Mouse (Mus musculus) yolk sac, embryonic 10.5 days (tissue): Measurements from ENCODE around the gene Epb41l3.

Source experiments
- DNase-seq: peaks from one replicate; pipeline ENCODE4 v3.0.0-alpha.2; 2017; ENCODE audit warnings: low spot score

Gene Epb41l3

DNA sequence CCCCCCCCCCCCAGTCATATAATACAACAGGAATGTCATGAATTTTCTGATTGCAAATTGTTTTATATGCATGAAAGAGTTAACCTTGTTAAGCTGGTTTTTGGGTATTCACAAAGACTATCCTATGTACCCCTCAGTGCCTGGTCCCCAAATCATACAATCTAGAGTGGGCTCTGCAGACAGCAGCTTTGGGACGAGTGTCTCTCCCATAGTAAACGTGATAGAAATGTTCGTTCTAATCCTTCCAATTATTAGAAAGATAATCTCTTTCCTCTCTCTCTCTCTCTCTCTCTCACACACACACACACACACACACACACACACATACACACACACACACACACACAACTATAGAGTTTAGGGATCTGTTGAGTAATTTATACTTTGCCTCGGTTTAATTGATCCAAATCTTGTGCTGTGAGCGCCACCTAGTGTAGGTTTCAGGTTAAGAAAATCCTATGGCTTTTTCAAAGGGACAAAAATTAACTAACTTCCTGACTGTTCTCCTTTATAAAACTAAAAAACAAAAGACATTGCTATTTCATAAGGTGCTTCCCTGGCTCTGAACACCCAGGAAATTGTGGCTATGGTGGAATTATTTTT, 30.4 kb downstream of the Epb41l3 start:
- DNase-seq, result peak; percentile 55

GRCm38 (mm10) chr17:69109216-69109615, 33.7 kb downstream of the Epb41l3 start:
- no peak for DNase-seq

DNA sequence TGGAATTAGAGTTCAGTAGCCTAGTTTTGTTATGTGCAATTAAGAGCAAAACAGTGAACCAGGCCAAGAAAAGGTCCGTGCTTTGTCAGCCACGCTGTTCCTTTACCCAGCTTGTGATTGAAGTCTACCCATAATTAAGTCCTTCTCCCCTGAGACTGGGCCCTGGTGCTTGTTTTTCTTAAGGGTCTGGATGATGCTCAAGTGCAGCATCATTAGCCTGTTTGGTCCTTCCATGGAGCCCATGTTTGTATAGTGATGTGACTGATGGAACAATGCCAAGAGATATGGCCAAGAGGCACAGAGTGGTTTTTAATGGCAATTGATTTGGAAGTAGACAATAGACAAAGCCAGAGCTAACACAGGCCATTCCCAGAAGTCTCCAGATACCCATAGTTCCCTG, 36.7 kb downstream of the Epb41l3 start:
- DNase-seq, result no peak

GRCm38 (mm10) chr17:69119183-69119582, 43.7 kb downstream of the Epb41l3 start:
- DNase-seq, result no peak

GRCm38 (mm10) chr17:69120533-69121358, 45.3 kb downstream of the Epb41l3 start:
- peak; percentile 63 for DNase-seq

- DNase-seq, result peak; percentile 12
Measured at GRCm38 (mm10) chr17:69122403-69122802, 46.9 kb downstream of the Epb41l3 start.

DNA sequence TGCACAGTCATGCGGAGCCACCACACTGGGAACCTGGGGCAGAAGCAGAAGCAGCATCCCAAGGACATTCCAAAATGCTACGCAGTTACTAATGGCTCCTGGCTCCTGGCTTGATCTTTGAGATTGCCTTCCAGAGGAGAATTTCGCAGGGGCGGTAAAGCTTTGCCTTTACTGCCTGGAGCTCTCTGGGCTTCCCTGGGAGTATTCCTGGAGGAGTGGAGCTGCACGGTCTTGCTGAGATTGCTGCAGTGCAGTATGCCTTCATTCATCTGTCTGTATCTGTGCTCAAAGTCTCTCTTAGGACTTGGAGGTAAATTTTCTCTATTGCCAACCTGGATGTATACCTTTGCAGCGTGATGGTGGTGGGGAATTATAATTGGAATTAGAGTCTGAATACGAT, 52.0 kb downstream of the Epb41l3 start:
- no peak for DNase-seq

GRCm38 (mm10) chr17:69127981-69128380, 52.5 kb downstream of the Epb41l3 start:
- no peak for DNase-seq

- DNase-seq, result no peak
Measured at GRCm38 (mm10) chr17:69129434-69129833, 54.0 kb downstream of the Epb41l3 start.

- DNase-seq, result no peak
Measured at GRCm38 (mm10) chr17:69143017-69143416, 67.5 kb downstream of the Epb41l3 start.

DNA sequence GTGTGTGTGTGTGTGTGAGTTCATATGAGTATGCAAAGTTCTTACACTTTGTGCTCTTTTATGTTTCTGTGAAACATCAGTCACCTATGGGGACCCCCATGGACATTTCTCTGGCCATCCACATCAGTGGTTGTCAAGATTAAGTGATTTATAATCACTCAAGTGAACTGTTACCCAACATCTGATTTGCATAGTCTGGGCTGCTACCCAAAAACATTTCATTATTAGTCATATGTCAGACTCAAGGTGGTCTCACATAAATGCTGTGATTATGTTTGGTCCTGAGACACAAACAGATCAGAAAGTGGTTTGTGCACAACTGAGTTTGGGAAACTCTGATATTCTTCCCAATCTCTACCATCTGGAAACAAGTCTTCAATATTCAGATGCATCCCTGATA, 75.3 kb downstream of the Epb41l3 start:
- DNase-seq, result no peak

DNA sequence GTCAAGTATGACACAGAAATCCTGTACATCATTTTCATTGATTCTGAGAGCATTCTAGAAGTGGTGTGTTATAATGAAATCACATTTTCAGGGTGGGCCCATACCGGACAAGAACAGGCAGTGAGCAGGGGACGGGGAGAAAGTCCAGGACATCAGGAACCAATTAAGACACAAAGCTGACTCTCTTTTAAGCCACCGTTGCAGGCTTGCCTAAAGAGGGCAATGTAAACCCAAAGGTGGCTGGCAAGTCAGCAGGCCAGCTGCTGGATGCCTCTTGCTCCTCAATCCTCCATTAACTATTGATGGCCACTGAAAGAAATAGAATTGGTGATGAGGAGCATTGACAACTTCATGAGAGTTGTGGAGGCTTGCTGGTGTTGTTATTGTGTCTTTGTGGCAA, 75.8 kb downstream of the Epb41l3 start:
- DNase-seq, result no peak

DNA sequence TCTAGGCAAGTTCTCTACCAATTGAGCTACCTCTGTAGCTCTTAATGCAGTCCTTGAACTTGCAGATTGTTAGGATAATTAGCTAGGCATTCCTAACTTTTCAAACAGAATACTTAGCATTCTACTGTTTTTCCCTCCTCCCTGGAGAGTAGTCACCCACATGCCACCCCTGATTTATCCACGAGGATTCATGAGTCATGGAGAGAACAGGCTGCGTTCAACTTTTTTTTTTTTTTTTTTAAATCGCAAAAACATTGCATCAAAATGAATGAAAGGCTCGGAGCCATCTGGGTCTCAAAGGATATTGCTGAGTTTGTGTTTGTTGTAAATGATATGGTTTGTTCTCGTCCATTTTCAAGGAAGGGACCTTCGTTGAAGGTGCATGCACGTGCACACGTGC, 79.6 kb downstream of the Epb41l3 start:
- no peak for DNase-seq

- peak; percentile 54 for DNase-seq
Measured at GRCm38 (mm10) chr17:69156522-69157100, 81.1 kb downstream of the Epb41l3 start.

- peak; percentile 36 for DNase-seq
Measured at GRCm38 (mm10) chr17:69157101-69157808, 81.8 kb downstream of the Epb41l3 start.

- no peak for DNase-seq
Measured at GRCm38 (mm10) chr17:69157809-69158185, 82.3 kb downstream of the Epb41l3 start.

GRCm38 (mm10) chr17:69158690-69159089, 83.2 kb downstream of the Epb41l3 start:
- peak; percentile 16 for DNase-seq

- no peak for DNase-seq
Measured at GRCm38 (mm10) chr17:69162731-69163130, 87.2 kb downstream of the Epb41l3 start.

GRCm38 (mm10) chr17:69176949-69177501, 101.5 kb downstream of the Epb41l3 start:
- DNase-seq, result no peak

DNA sequence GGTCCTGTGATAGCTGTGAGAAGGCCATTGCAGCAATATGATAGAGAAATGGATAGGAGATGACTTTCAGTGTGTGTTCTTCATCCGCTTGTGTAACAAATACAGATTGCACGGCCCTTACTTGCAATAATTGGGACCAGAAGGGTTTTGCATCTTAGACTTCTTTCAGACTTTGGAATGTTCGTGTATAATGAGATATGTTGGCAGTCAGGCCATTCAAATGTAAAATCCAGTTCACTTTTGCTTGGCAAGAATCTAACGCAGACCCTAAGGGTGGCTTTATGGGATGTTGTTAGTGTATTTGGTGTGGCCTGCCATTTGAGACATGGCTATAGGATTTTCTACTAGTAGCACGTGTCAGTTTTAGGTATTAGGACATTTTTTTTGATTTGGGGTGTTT, 102.5 kb downstream of the Epb41l3 start:
- no peak for DNase-seq

- DNase-seq, result peak; percentile 41
Measured at GRCm38 (mm10) chr17:69180905-69181559, 105.5 kb downstream of the Epb41l3 start.
